Mouse (Mus musculus): ENCODE data around the gene Hephl1.
"Not testable (repeated sequence)": the region's sequence is repeated elsewhere in the genome, so short reads cannot be mapped to it uniquely, and the experiment has no call there.

Hephl1 gene

GRCm38 (mm10) chr9:15112008-15112407 is at the start of gene Hephl1:
Gene Hephl1, minus strand, starts transcription at chr9:15112108.
- no peak for DNase-seq

GRCm38 (mm10) chr9:15149246-15149926 is 37.5 kb upstream of the Hephl1 start:
- DNase-seq = no peak

- no peak for DNase-seq
Measured at GRCm38 (mm10) chr9:15140546-15140945, 28.6 kb upstream of the Hephl1 start.

- DNase-seq = no peak
Measured at GRCm38 (mm10) chr9:15125897-15126296, 14.0 kb upstream of the Hephl1 start.

GRCm38 (mm10) chr9:15122431-15122830 is 10.5 kb upstream of the Hephl1 start:
- no peak for DNase-seq

- DNase-seq = no peak
Measured at GRCm38 (mm10) chr9:15120841-15121358, 9.0 kb upstream of the Hephl1 start.

- no peak for DNase-seq
Measured at GRCm38 (mm10) chr9:15120209-15120608, 8.3 kb upstream of the Hephl1 start.

GRCm38 (mm10) chr9:15119515-15119914 is 7.6 kb upstream of the Hephl1 start:
- no peak for DNase-seq

GRCm38 (mm10) chr9:15116165-15116564 is 4.3 kb upstream of the Hephl1 start:
- DNase-seq = no peak

GRCm38 (mm10) chr9:15114102-15114501 is 2.2 kb upstream of the Hephl1 start:
- DNase-seq = no peak

GRCm38 (mm10) chr9:15108101-15108500 is 3.8 kb downstream of the Hephl1 start:
- DNase-seq = no peak

- no peak for DNase-seq
Measured at GRCm38 (mm10) chr9:15105136-15105535, 6.8 kb downstream of the Hephl1 start.

GRCm38 (mm10) chr9:15103579-15104300 is 8.2 kb downstream of the Hephl1 start:
- no peak for DNase-seq

GRCm38 (mm10) chr9:15101531-15102161 is 10.3 kb downstream of the Hephl1 start:
- DNase-seq = no peak

GRCm38 (mm10) chr9:15098421-15098820 is 13.5 kb downstream of the Hephl1 start:
- not testable (repeated sequence) for DNase-seq

GRCm38 (mm10) chr9:15097172-15097571 is 14.7 kb downstream of the Hephl1 start:
- DNase-seq = no peak

- DNase-seq = no peak
Measured at GRCm38 (mm10) chr9:15096161-15096560, 15.7 kb downstream of the Hephl1 start.

- no peak for DNase-seq
Measured at GRCm38 (mm10) chr9:15095206-15095605, 16.7 kb downstream of the Hephl1 start.

GRCm38 (mm10) chr9:15068686-15069295 is 43.1 kb downstream of the Hephl1 start:
- no peak for DNase-seq

GRCm38 (mm10) chr9:15067995-15068685 is 43.8 kb downstream of the Hephl1 start:
- no peak for DNase-seq

- DNase-seq = no peak
Measured at GRCm38 (mm10) chr9:15064176-15064575, 47.7 kb downstream of the Hephl1 start.

GRCm38 (mm10) chr9:15060847-15061246 is 51.1 kb downstream of the Hephl1 start:
- DNase-seq = no peak

GRCm38 (mm10) chr9:15060026-15060425 is 51.9 kb downstream of the Hephl1 start:
- no peak for DNase-seq

All from right cerebral cortex, postnatal 4 days (tissue).